Mouse (Mus musculus) stomach, embryonic 16.5 days (tissue): Measurements from ENCODE around the gene Polr3g. TPM values are rescaled to one million over a fixed set of nuclear protein-coding genes. Genes with fewer than 3 reads are reported as not detected.

Experiments used
- ATAC-seq: fragments of 200-750 bp; cut with Nextera tagmentation; 2 replicates; pipeline ENCODE4 v1.8.0; 2017; ENCODE audit warnings: moderate number of reproducible peaks, moderate TSS enrichment; ENCODE audit not compliant: insufficient read depth, low FRiP score
- H3K27ac ChIP-seq: fragments of 300-500 bp; sonication (generic); 2 replicates; pipeline ENCODE4 v1.5.1; 2014; ENCODE audit warnings: low read length
- H3K27me3 ChIP-seq: fragments of 300-500 bp; sonication (generic); 2 replicates; pipeline ENCODE4 v1.6.1; 2014; ENCODE audit warnings: low read length, control low read depth, mixed read lengths; ENCODE audit not compliant: control insufficient read depth, insufficient read depth
- H3K36me3 ChIP-seq: fragments of 300-500 bp; sonication (generic); 2 replicates; pipeline ENCODE4 v1.6.1; 2014; ENCODE audit warnings: low read length; ENCODE audit not compliant: control insufficient read depth, insufficient read depth
- H3K4me1 ChIP-seq: fragments of 300-500 bp; sonication (generic); 2 replicates; pipeline ENCODE4 v1.6.1; 2014; ENCODE audit warnings: low read length, control low read depth, mixed read lengths; ENCODE audit not compliant: control insufficient read depth, insufficient read depth
- H3K4me2 ChIP-seq: fragments of 300-500 bp; sonication (generic); 2 replicates; pipeline ENCODE4 v1.6.1; 2014; ENCODE audit warnings: low read depth, low read length, mixed read lengths
- H3K4me3 ChIP-seq: fragments of 300-500 bp; sonication (generic); replicated peaks from 2 replicates; pipeline ENCODE4 v1.5.1; 2014; ENCODE audit warnings: mild to moderate bottlenecking, low read length
- H3K9ac ChIP-seq: fragments of 300-500 bp; sonication (generic); 2 replicates; pipeline ENCODE4 v1.6.1; 2014; ENCODE audit warnings: low read length
- H3K9me3 ChIP-seq: fragments of 300-500 bp; sonication (generic); replicated peaks from 2 replicates; pipeline ENCODE4 v1.6.1; 2016; ENCODE audit warnings: low read length, control low read depth; ENCODE audit not compliant: control insufficient read depth
- whole genome bisulfite sequencing: fragments of 180-500 bp; shearing (Covaris S2); extraction: QIAGEN DNeasy Blood & Tissue Kit; methylation state at CpG from one replicate; pipeline ENCODE4 v1.1.7; 2014; 5-methylcytosine and 5-hydroxymethylcytosine counted together
- polyA plus RNA-seq: library from polyadenylated mRNA; unstranded; fragments of >200 nt; fragmentation: Nextera tagmentation; extraction: Ambion mirVana; gene quantifications from 2 replicates; pipeline ENCODE4 v1.2.1, GENCODE M21; 2015

Gene Polr3g
- polyA plus RNA-seq, 1 experiment from 2014 or later, result 20.8 TPM

DNA sequence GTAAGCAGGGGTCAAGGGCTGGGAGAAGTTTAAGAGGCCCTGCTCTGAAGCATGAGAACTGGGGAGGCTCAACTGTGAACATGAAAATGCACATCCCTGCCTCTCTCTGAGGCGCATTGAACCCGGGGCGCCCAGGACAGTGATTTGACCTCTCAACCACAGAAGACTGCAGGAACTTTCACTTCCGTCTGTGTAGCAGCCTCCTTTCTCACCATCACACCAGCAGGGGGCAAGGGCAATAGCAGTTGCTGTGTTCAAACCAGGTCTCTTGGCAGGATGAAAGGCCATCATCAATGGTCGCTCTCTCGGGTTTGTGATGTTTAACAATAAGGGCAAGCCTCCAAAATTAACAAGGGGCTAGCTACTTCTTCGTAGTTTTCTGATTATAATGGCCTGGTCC lies 7.7 kb downstream of the Polr3g start:
- no peaks in the 10 kb centered on the region for H3K27me3 ChIP-seq
- no peaks in the 10 kb centered on the region for H3K9me3 ChIP-seq
- H3K27ac ChIP-seq, result no peak overlapping the region
- ATAC-seq, result no peak
- H3K4me1 ChIP-seq, result no peaks in the 10 kb centered on the region
- no peak overlapping the region for H3K4me2 ChIP-seq
- H3K4me3 ChIP-seq, result no peak overlapping the region
- no peak overlapping the region for H3K9ac ChIP-seq
- WGBS, result 75% methylated on average over 7 of the region's 7 CpGs
- H3K36me3 ChIP-seq, result no peaks in the 10 kb centered on the region

DNA sequence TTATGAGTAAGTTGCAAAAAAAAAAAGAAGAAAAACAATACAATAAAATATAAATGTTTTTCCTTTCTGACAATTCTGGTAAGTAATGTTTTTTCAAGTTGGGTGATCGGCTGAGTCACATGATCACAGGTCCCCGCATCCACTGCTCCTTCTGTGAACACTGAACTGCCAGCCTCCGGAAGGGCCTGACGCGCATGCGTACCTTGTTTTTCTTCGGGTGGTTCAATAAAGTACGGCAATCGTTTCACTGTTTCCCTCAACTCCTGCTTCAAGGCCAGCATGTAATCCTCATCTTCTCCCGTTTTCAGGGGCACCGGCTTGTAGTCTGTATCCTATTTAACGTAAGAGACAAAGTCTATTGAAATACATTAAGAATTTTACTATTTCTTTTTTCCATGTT lies 16.4 kb downstream of the Polr3g start:
- H3K27ac ChIP-seq, result no peak overlapping the region
- H3K27me3 ChIP-seq, result no peaks in the 10 kb centered on the region
- H3K9ac ChIP-seq, result no peak overlapping the region
- no peak for ATAC-seq
- H3K4me3 ChIP-seq, result no peak overlapping the region
- H3K4me2 ChIP-seq, result no peak overlapping the region
- WGBS, result 93% methylated on average over 12 of the region's 12 CpGs
- no peaks in the 10 kb centered on the region for H3K4me1 ChIP-seq
- H3K9me3 ChIP-seq, result no peaks in the 10 kb centered on the region
- 0 out of 2 replicates have a peak, but pooled peaks cover 4% of the 10 kb centered on the region for H3K36me3 ChIP-seq

DNA sequence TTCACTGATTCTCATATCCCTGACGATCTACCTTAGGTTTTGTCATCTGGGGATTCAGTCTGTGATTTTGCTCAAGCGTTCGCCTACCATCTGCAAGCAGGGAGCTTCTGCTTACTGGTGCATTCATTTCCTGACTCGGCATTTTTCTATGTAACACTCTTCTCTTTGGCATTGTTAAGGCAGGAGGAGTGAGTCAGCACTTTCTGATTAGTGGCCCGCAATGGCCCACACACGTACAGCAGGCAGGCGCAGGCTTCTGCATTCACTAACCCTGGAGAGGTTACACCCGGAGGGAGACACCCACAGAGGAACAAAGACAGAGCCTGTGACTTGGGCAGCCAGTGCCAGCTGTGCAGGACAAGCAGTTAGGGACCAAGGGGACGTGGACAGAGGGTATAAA lies 19.2 kb downstream of the Polr3g start:
- no peak overlapping the region for H3K4me2 ChIP-seq

DNA sequence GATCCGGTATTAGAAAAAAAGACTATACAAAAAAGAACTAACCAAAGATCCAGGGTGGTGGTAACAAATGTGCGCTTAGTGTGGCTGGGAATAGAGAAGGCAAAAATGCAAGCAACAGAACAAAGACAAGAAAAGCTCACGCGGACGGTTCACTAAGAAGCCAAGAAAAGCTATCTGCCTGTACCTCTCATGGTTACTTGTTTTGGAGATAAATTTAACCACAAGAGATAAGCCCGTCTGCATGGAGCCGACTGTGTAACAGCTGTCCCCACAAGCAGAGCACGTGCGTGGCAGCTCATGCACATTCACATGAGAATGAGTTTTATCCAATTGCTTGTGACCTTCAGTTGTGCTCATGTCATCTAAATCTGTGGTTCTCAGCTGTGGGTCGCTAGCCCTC lies 20.3 kb downstream of the Polr3g start:
- no peaks in the 10 kb centered on the region for H3K9me3 ChIP-seq
- no peak overlapping the region for H3K27ac ChIP-seq
- H3K4me2 ChIP-seq, result no peak overlapping the region
- ATAC-seq, result peak; percentile 21; the same call in 1 of the 2 replicates
- H3K9ac ChIP-seq, result no peak overlapping the region
- 58% methylated on average over 10 of the region's 10 CpGs for WGBS
- no peaks in the 10 kb centered on the region for H3K27me3 ChIP-seq
- no peak overlapping the region for H3K4me3 ChIP-seq
- H3K4me1 ChIP-seq, result no peaks in the 10 kb centered on the region
- no peaks in the 10 kb centered on the region for H3K36me3 ChIP-seq

More for the DNA sequence above, 19.2 kb downstream of the Polr3g start:
- Histone ChIP-seq H3K9ac (no peak overlapping the region), H3K27ac (no peak overlapping the region), H3K9me3 (no peaks in the 10 kb centered on the region), H3K4me3 (no peak overlapping the region), H3K36me3 (no peaks in the 10 kb centered on the region), H3K4me1 (no peaks in the 10 kb centered on the region), H3K27me3 (no peaks in the 10 kb centered on the region)
- ATAC-seq, result peak; percentile 25; the same call in 1 of the 2 replicates
- WGBS, result 59% methylated on average over 9 of the region's 9 CpGs

DNA sequence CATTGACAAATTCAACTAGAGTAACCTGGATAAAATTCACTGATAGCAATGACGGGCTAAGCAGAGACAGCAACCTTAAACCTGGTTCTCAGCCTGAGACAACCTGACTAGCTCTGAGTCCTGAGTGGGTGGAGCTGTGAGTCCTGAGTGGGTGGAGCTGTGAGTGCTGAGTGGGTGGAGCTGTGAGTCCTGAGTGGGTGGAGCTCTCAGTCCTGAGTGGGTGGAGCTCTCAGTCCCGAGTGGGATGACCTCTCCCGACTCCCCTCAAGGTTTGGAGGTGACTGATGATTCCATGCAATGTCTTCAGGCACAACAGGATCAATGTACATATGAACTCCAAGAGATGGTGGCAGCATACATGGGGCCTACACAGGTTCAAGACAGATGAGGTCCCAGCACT lies 21.2 kb downstream of the Polr3g start:
- Histone ChIP-seq H3K4me1 (no peaks in the 10 kb centered on the region), H3K9me3 (no peaks in the 10 kb centered on the region), H3K9ac (no peak overlapping the region), H3K27ac (no peak overlapping the region), H3K4me3 (no peak overlapping the region), H3K36me3 (no peaks in the 10 kb centered on the region), H3K4me2 (no peak overlapping the region), H3K27me3 (no peaks in the 10 kb centered on the region)
- WGBS, result 85% methylated on average over 3 of the region's 3 CpGs
- no peak for ATAC-seq

DNA sequence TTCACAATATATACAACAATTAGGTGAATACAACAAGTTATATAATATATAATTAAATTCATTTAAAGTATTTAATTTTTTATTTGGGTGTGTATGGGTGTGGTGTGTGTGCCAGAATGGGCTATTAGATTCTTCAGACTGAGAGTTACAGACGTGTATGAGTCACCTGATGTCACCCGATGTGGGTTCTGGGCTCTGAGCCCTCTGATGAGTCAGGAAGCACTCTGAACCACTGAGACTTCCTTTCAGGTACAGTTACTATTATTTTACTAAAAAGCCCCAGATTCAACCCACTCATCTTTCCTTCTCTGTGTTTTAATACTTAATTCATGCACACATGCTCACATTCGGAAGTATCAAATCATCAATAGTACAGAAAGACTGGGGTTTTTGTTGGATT lies 25.9 kb downstream of the Polr3g start:
- WGBS, result 81% methylated on average over 3 of the region's 3 CpGs
- no peak for ATAC-seq
- no peak overlapping the region for H3K4me3 ChIP-seq
- H3K9me3 ChIP-seq, result no peaks in the 10 kb centered on the region
- H3K4me2 ChIP-seq, result no peak overlapping the region
- H3K36me3 ChIP-seq, result no peaks in the 10 kb centered on the region
- no peak overlapping the region for H3K27ac ChIP-seq
- H3K9ac ChIP-seq, result no peak overlapping the region
- H3K4me1 ChIP-seq, result no peaks in the 10 kb centered on the region
- no peaks in the 10 kb centered on the region for H3K27me3 ChIP-seq

DNA sequence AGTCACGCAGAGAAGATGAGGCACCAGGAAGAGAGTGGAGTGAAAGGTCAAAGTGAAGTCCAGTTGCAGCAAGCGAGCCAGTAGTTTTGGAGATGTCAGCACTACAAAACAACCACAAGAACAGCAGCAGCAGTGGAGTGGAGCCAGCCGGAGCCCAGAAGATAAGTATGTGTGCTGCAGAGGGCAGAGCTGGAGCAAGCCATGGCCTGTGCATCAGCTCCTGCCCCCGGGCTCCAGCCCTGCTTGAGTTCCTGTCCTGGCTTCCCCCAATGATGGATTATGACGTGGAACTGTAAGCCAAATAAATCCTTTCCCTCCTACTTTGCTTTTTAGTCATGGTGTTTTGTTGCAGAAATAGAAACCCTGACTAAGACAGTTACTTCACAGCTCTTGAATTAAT lies 26.6 kb downstream of the Polr3g start:
- H3K36me3 ChIP-seq, result no peaks in the 10 kb centered on the region

DNA sequence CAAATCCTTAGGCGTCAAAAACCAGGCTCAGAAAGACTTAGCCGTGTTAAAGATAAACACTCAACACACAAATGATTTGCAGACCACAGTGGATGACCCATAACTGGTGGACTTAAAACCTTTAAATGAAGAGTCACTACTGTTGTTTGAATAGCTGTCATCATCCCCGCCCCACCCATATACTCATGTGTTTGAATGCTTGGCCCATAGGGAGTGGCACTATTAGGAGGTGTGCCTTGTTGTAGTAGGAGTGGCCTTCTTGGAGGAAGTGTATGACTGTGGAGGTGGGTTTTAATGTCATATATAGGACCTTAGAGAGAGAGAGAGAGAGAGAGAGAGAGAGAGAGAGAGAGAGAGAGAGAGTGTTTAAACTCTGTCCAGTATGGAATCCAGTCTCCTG lies 27.7 kb downstream of the Polr3g start:
- no peak for ATAC-seq
- no peaks in the 10 kb centered on the region for H3K9me3 ChIP-seq
- no peaks in the 10 kb centered on the region for H3K27me3 ChIP-seq
- H3K4me1 ChIP-seq, result no peaks in the 10 kb centered on the region
- no peak overlapping the region for H3K9ac ChIP-seq
- no peak overlapping the region for H3K4me3 ChIP-seq
- no peak overlapping the region for H3K27ac ChIP-seq
- H3K36me3 ChIP-seq, result no peaks in the 10 kb centered on the region
- no peak overlapping the region for H3K4me2 ChIP-seq
- 76% methylated on average over 3 of the region's 3 CpGs for WGBS

More for the DNA sequence above, 26.6 kb downstream of the Polr3g start:
- H3K4me2 ChIP-seq, result no peak overlapping the region
- ATAC-seq, result no peak
- 67% methylated on average over 5 of the region's 5 CpGs for WGBS
- H3K4me1 ChIP-seq, result no peaks in the 10 kb centered on the region
- no peak overlapping the region for H3K4me3 ChIP-seq
- H3K9me3 ChIP-seq, result no peaks in the 10 kb centered on the region
- H3K9ac ChIP-seq, result no peak overlapping the region
- H3K27me3 ChIP-seq, result no peaks in the 10 kb centered on the region
- H3K27ac ChIP-seq, result no peak overlapping the region

DNA sequence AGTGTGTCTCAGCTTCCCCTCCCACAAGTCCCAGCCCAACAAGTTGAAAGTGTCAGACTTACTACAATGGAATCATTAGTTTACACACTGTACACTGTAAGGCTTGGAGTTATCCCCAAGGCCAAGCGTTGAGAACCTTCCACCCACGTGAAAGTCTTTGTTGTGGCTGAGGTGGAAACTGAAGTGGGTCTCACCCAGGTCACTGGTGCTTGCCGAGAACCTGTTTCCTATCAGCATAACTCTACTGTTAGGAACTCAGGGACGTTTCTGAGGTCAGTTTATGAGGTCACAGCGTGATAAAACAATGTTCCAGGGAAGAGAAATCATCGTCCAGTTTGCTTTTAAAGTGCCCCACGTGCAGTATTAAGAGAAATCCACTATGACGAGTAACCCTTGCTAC lies 35.5 kb downstream of the Polr3g start:
- Histone ChIP-seq H3K9ac (no peak overlapping the region), H3K27me3 (no peaks in the 10 kb centered on the region), H3K4me1 (no peaks in the 10 kb centered on the region), H3K9me3 (no peaks in the 10 kb centered on the region), H3K4me3 (no peak overlapping the region), H3K27ac (no peak overlapping the region), H3K4me2 (no peak overlapping the region), H3K36me3 (peaks cover 6% of the 10 kb centered on the region; the same call in 1 of the 2 replicates)
- WGBS, result 68% methylated on average over 8 of the region's 8 CpGs
- ATAC-seq, result no peak

DNA sequence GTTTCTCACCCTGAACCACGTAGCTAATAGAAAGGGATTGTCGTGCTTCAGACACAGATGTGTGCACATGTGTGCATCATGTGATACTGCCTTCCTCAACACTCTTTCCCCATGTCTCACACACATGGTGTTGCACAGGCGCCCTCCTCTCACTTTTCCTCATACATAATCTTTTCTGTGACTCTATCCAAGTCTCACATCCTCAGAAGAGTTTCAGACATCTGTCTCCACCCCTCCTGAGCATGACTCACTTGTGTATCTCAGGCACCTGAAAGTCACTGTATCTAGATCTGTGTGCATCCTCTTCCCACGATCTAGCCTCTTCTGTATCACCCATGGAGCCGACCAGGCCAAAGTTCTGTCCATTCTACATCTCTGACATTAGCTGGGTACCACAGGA lies 43.1 kb downstream of the Polr3g start:
- no peak overlapping the region for H3K4me3 ChIP-seq
- ATAC-seq, result no peak
- 87% methylated on average over 5 of the region's 5 CpGs for WGBS

More for the DNA sequence above, 43.1 kb downstream of the Polr3g start:
- Histone ChIP-seq H3K4me2 (no peak overlapping the region), H3K9me3 (no peaks in the 10 kb centered on the region), H3K27ac (no peak overlapping the region), H3K9ac (no peak overlapping the region), H3K4me1 (no peaks in the 10 kb centered on the region), H3K27me3 (no peaks in the 10 kb centered on the region), H3K36me3 (peaks cover 22% of the 10 kb centered on the region; the same call in 1 of the 2 replicates)
